Comparison of ENCODE assay signal across 13 mouse cellular contexts in the genomic region with DNA sequence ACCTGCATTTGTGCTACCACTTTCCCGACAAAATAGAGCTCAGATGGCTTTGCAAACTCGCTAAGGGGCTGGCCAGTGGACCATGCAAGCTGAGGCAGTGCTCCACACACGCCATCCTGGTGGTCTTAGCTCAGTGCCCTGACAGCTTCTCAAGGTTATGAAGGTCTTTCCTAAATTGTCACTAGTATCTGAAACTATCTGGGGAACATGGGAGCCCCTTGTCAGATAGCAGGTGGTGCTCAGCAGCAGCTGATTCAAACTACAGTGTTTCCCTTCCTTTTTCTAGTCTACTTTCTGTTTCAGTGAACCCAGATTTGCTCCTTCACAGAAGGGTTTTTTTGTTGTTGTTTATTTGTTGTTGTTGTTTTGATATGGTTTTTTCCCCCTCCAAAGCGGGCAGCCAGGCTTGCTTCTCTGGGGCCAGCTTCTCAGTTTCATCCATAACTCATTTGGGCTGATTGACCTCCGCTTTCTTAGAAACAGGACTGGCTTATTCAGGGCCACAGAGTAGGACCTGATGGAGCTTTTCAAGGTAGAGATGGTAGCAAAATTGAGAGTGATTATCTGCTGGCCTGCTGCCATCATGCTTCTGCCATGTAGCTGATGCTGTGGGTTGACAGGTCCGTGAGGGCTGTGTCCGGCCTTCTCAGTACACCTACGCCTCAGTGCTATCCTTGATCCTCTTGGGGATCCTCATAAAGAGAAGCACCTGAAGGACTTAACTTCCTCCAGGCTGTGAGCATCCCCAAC.
DNase-seq lines count a peak whose midpoint lies in the region; ATAC-seq and TF ChIP-seq lines count a peak whose summit lies in the region.
"Had no signal": no experiment of that assay in that cellular context is flagged by ENCODE, and none has a peak within 500 bp of the region (broad histone marks: within the 10 kb centered on the region; RNA-seq: fewer than 3 reads in every experiment).

No protein-coding gene starts in this region.

- peaks cover 70% of the 10 kb centered on the region for H3K4me1 ChIP-seq in heart, embryonic 10.5 days
- peaks cover 56 to 64% of the 10 kb centered on the region in 2 experiments for H3K4me1 ChIP-seq in liver, embryonic 14.5 days (replicated peaks; ENCODE audit: control insufficient read depth in 2 of 2, insufficient read depth in 2 of 2, low read length in 1 of 2)
- peaks cover 45% of the 10 kb centered on the region for H3K4me1 ChIP-seq in liver, postnatal 0 days (ENCODE audit: insufficient read depth)
- H3K4me1 ChIP-seq in hindbrain, postnatal 0 days (ENCODE audit: insufficient read depth, low read length): peaks cover 43% of the 10 kb centered on the region

- no peak overlapping the region for H3K9ac ChIP-seq in liver, embryonic 14.5 days (replicated peaks)
- no peak overlapping the region for H3K9ac ChIP-seq in liver, postnatal 0 days (replicated peaks)
- H3K9ac ChIP-seq in hindbrain, postnatal 0 days (replicated peaks; ENCODE audit: low read length): no peak overlapping the region
- H3K9ac ChIP-seq: embryonic facial prominence, embryonic 15.5 days; stomach, embryonic 15.5 days had no signal

- peak overlapping the region; percentile 87 for H3K27ac ChIP-seq in heart, embryonic 10.5 days
- peak overlapping the region; percentile 36 for H3K27ac ChIP-seq in liver, embryonic 14.5 days
- no peak overlapping the region for H3K27ac ChIP-seq in liver, postnatal 0 days (ENCODE audit: low read depth)
- H3K27ac ChIP-seq in hindbrain, postnatal 0 days: peak overlapping the region; percentile 55; the same call in 1 of the 2 replicates
- H3K27ac ChIP-seq: embryonic facial prominence, embryonic 15.5 days; stomach, embryonic 15.5 days had no signal

- 0 out of 2 replicates have a peak, but pooled peaks cover 5% of the 10 kb centered on the region for H3K36me3 ChIP-seq in heart, embryonic 10.5 days
- H3K36me3 ChIP-seq in liver, embryonic 14.5 days (replicated peaks; ENCODE audit: control insufficient read depth, insufficient read depth, low read depth): no peaks in the 10 kb centered on the region
- H3K36me3 ChIP-seq in liver, postnatal 0 days (replicated peaks; ENCODE audit: insufficient read depth, low read length): no peaks in the 10 kb centered on the region; the same call in 1 of the 2 replicates
- H3K36me3 ChIP-seq in hindbrain, postnatal 0 days (ENCODE audit: insufficient read depth, low read length): no peaks in the 10 kb centered on the region
- H3K36me3 ChIP-seq: embryonic facial prominence, embryonic 15.5 days; stomach, embryonic 15.5 days had no signal

- no peak overlapping the region for H3K4me3 ChIP-seq in heart, embryonic 10.5 days
- H3K4me3 ChIP-seq in liver, embryonic 14.5 days (ENCODE audit: insufficient read depth in 1 of 2, low read depth in 2 of 2, low read length in 2 of 2): no peak overlapping the region
- H3K4me3 ChIP-seq in liver, postnatal 0 days (ENCODE audit: low read depth, low read length): no peak overlapping the region
- no peak overlapping the region for H3K4me3 ChIP-seq in hindbrain, postnatal 0 days (ENCODE audit: low read length)
- H3K4me3 ChIP-seq: embryonic facial prominence, embryonic 15.5 days; left cerebral cortex, adult 2 months; stomach, embryonic 15.5 days had no signal

- no peak for TF ChIP-seq EP300 in liver, embryonic 14.5 days (IDR thresholded peaks at IDR 0.05; ENCODE audit: low read depth)
- TF ChIP-seq EP300 in liver, postnatal 0 days (IDR thresholded peaks at IDR 0.05; ENCODE audit: low read depth): no peak

- WGBS in heart, embryonic 10.5 days: 76% methylated on average over 8 of the region's 8 CpGs
- 75% methylated on average over 8 of the region's 8 CpGs for WGBS in liver, embryonic 14.5 days (ENCODE audit: insufficient replicate concordance)
- 83% methylated on average over 8 of the region's 8 CpGs for WGBS in liver, postnatal 0 days (ENCODE audit: insufficient replicate concordance)
- 70% methylated on average over 8 of the region's 8 CpGs for WGBS in hindbrain, postnatal 0 days

- no peak for ATAC-seq in liver, embryonic 14.5 days (ENCODE audit: insufficient read depth)
- ATAC-seq in liver, postnatal 0 days: no peak
- no peak for ATAC-seq in hindbrain, postnatal 0 days

- H3K9me3 ChIP-seq in heart, embryonic 10.5 days: no peaks in the 10 kb centered on the region
- no peaks in the 10 kb centered on the region for H3K9me3 ChIP-seq in liver, embryonic 14.5 days (ENCODE audit: control insufficient read depth, low read length)
- 0 out of 2 replicates have a peak, but pooled peaks cover 2% of the 10 kb centered on the region for H3K9me3 ChIP-seq in liver, postnatal 0 days (ENCODE audit: low read length)
- no peaks in the 10 kb centered on the region for H3K9me3 ChIP-seq in hindbrain, postnatal 0 days (ENCODE audit: low read length)
- H3K9me3 ChIP-seq: embryonic facial prominence, embryonic 15.5 days; megakaryocyte, embryonic 14.5 days; stomach, embryonic 15.5 days had no signal

- peak; percentile 48 for DNase-seq in adrenal gland, adult 2 months
- DNase-seq in adrenal gland, adult 18-20 months (ENCODE audit: low spot score in 2 of 2): no peak
- DNase-seq in heart, embryonic 10.5 days (ENCODE audit: low spot score): no peak
- no peak for DNase-seq in heart, postnatal 25 days (ENCODE audit: low spot score)
- DNase-seq in liver, embryonic 14.5 days (ENCODE audit: low read depth in 3 of 3, low spot score in 3 of 3): no peak
- no peak for DNase-seq in liver, postnatal 0 days
- peak; percentile 30 for DNase-seq in hindbrain, postnatal 0 days (ENCODE audit: low spot score)
- no peak for DNase-seq in thymus, postnatal 4 days
- DNase-seq: right cerebral cortex, postnatal 25 days had no signal

- intact Hi-C loops in heart, postnatal 25 days (cut with DNase I): no loop called here

- TF ChIP-seq CTCF in liver, embryonic 14.5 days (IDR thresholded peaks at IDR 0.05; ENCODE audit: low read depth): no peak
- TF ChIP-seq CTCF in liver, postnatal 0 days (IDR thresholded peaks at IDR 0.05; ENCODE audit: low read depth): no peak
- no peak for TF ChIP-seq CTCF in hindbrain, postnatal 0 days (IDR thresholded peaks at IDR 0.05; ENCODE audit: low read depth)

- H3K4me2 ChIP-seq in liver, embryonic 14.5 days (ENCODE audit: low read depth): no peak overlapping the region
- H3K4me2 ChIP-seq in liver, postnatal 0 days (ENCODE audit: low read depth, low read length): no peak overlapping the region
- no peak overlapping the region for H3K4me2 ChIP-seq in hindbrain, postnatal 0 days (ENCODE audit: low read depth, low read length)
- H3K4me2 ChIP-seq: embryonic facial prominence, embryonic 15.5 days; stomach, embryonic 15.5 days had no signal

- no peaks in the 10 kb centered on the region for H3K27me3 ChIP-seq in heart, embryonic 10.5 days (ENCODE audit: insufficient read depth, poor library complexity, severe bottlenecking)
- H3K27me3 ChIP-seq in liver, embryonic 14.5 days (ENCODE audit: control insufficient read depth, insufficient read depth, low read length): no peaks in the 10 kb centered on the region
- no peaks in the 10 kb centered on the region for H3K27me3 ChIP-seq in liver, postnatal 0 days (ENCODE audit: insufficient read depth, low read length)
- H3K27me3 ChIP-seq in hindbrain, postnatal 0 days (ENCODE audit: insufficient read depth, low read length): no peaks in the 10 kb centered on the region
- H3K27me3 ChIP-seq: embryonic facial prominence, embryonic 15.5 days; megakaryocyte, embryonic 14.5 days; stomach, embryonic 15.5 days had no signal

Comparison
In these comparisons a context has a peak if more than half of its experiments do, and no peak if none do; other contexts are left out.
1. DNase-seq: peak in adrenal gland, adult 2 months (single experiment) and hindbrain, postnatal 0 days (single experiment); none in adrenal gland, adult 18-20 months (0 of 2), heart, embryonic 10.5 days (single experiment), heart, postnatal 25 days (single experiment), liver, embryonic 14.5 days (0 of 3), liver, postnatal 0 days (single experiment) and thymus, postnatal 4 days (single experiment).